Mouse (Mus musculus): ENCODE results near the gene Vmn1r32. TPM values are rescaled to one million over a fixed set of nuclear protein-coding genes. Genes with fewer than 3 reads are reported as not detected.

Vmn1r32 gene
- not detected in 2 replicates for total RNA-seq (2012; rRNA removed)
- not detected in 2 replicates for total RNA-seq (2014; rRNA removed)
- polyA plus RNA-seq (2012; ENCODE audit: insufficient read length, low read depth), result 0.10 and 0.14 TPM in 2 replicates

GRCm38 (mm10) chr6:66559996-66560395 is at the start of gene Vmn1r32:
Vmn1r32 (minus strand) TSS chr6:66560096.
- Histone ChIP-seq H3K79me2 (replicated peaks; ENCODE audit: control insufficient read depth, extremely low read depth, insufficient read depth, poor library complexity, severe bottlenecking) (no peaks in the 10 kb centered on the region), H3K9me3 (replicated peaks; ENCODE audit: low read length) (no peaks in the 10 kb centered on the region), H3K4me1 (ENCODE audit: control insufficient read depth in 1 of 2, insufficient read depth in 2 of 2) (no peaks in the 10 kb centered on the region), H3K27ac (ENCODE audit: insufficient read depth, low read depth) (no peak within 1 kb of the TSS), H3K27me3 (replicated peaks) (no peaks in the 10 kb centered on the region), H3K9ac (ENCODE audit: insufficient read depth, low read depth) (no peak within 1 kb of the TSS), H3K4me3 (replicated peaks in 1 of 3; ENCODE audit: low read depth in 2 of 3, low read length in 2 of 3, poor library complexity in 1 of 3) (no peak within 1 kb of the TSS), H3K4me2 (ENCODE audit: insufficient read depth, low read depth, poor library complexity, severe bottlenecking) (no peak within 1 kb of the TSS), H3K36me3 (replicated peaks in 1 of 2; ENCODE audit: control insufficient read depth in 1 of 2, insufficient read depth in 1 of 2, low read length in 1 of 2) (no peaks in the 10 kb centered on the region)
- dilution Hi-C loops (cut with MboI; ENCODE audit: extremely low pct_ligation_motif_present, extremely low pct_unique_long_range_greater_than_20kb, low sequenced_read_pairs) (no loop called here), in situ Hi-C loops (cut with MboI; ENCODE audit: low pct_ligation_motif_present, low pct_unique_long_range_greater_than_20kb, low sequenced_read_pairs) (no loop called here)
- TF ChIP-seq USF2 (conservative IDR thresholded peaks at IDR 0.05; ENCODE audit: low read depth, low read length), result no peak
- TF ChIP-seq NELFE (IDR thresholded peaks at IDR 0.05; ENCODE audit: low read depth, low read length), result no peak
- DNase-seq (ENCODE audit: extremely low read depth), result no peak

DNA sequence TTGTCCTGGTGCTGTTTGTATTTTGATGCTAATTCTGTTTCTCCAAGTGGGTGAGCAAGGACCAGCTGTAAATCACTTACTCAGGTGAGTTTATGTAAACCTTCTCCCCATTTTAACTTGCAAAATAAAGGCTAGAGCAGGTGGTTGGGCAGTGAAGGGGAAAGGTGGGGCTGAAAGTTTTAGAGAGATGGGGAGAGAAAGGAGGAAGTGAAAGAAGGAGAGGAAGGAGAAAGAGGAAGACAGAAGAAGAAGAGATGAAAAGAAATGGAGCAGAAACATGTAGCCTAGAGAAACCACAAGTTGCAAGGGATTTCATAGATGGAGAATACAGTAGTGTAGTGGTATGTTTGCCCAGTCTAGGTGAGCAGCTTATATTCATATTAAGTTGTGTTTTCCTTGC is 35.9 kb upstream of the Vmn1r32 start:
- TF ChIP-seq EP300 (IDR thresholded peaks at IDR 0.05; ENCODE audit: low read length) (peak; percentile 87), IRF4 (IDR thresholded peaks at IDR 0.05; ENCODE audit: low read depth, low read length) (peak; percentile 44; the same call in 1 of the 2 replicates), BHLHE40 (IDR thresholded peaks at IDR 0.05; ENCODE audit: low read depth, low read length) (0 out of 2 replicates have a peak, but pooled peaks have one; percentile 24), GABPA (IDR thresholded peaks at IDR 0.05; ENCODE audit: insufficient replicate concordance, low read depth, low read length) (no peak), MAFK (IDR thresholded peaks at IDR 0.05; ENCODE audit: insufficient replicate concordance, low read length) (no peak), SMC3 (IDR thresholded peaks at IDR 0.05; ENCODE audit: low read depth, low read length) (no peak), ZNF384 (IDR thresholded peaks at IDR 0.05; ENCODE audit: low read depth, low read length) (no peak)
- Histone ChIP-seq H3K9me3 (replicated peaks; ENCODE audit: low read length) (no peaks in the 10 kb centered on the region), H3K36me3 (replicated peaks in 1 of 2; ENCODE audit: control insufficient read depth in 1 of 2, insufficient read depth in 1 of 2, low read length in 1 of 2) (no peaks in the 10 kb centered on the region), H3K4me3 (replicated peaks in 1 of 3; ENCODE audit: low read depth in 2 of 3, low read length in 2 of 3, poor library complexity in 1 of 3) (no peak overlapping the region), H3K9ac (ENCODE audit: insufficient read depth, low read depth) (no peak overlapping the region), H3K4me1 (ENCODE audit: control insufficient read depth in 1 of 2, insufficient read depth in 2 of 2) (no peaks in the 10 kb centered on the region), H3K79me2 (replicated peaks; ENCODE audit: control insufficient read depth, extremely low read depth, insufficient read depth, poor library complexity, severe bottlenecking) (no peaks in the 10 kb centered on the region), H3K27ac (ENCODE audit: insufficient read depth, low read depth) (no peak overlapping the region), H3K4me2 (ENCODE audit: insufficient read depth, low read depth, poor library complexity, severe bottlenecking) (no peak overlapping the region), H3K27me3 (replicated peaks) (no peaks in the 10 kb centered on the region)
- in situ Hi-C loops (cut with MboI; ENCODE audit: low pct_ligation_motif_present, low pct_unique_long_range_greater_than_20kb, low sequenced_read_pairs), result no loop called here
- DNase-seq (ENCODE audit: extremely low read depth), result peak; percentile 51
- dilution Hi-C loops (cut with MboI; ENCODE audit: extremely low pct_ligation_motif_present, extremely low pct_unique_long_range_greater_than_20kb, low sequenced_read_pairs), result no loop called here

- TF ChIP-seq BHLHE40 (IDR thresholded peaks at IDR 0.05; ENCODE audit: low read depth, low read length) (peak; percentile 30; the same call in 1 of the 2 replicates), NELFE (IDR thresholded peaks at IDR 0.05; ENCODE audit: low read depth, low read length) (no peak), NRF1 (IDR thresholded peaks at IDR 0.05; ENCODE audit: low read depth, low read length) (no peak), IRF4 (IDR thresholded peaks at IDR 0.05; ENCODE audit: low read depth, low read length) (no peak), SMC3 (IDR thresholded peaks at IDR 0.05; ENCODE audit: low read depth, low read length) (no peak), JUND (conservative IDR thresholded peaks at IDR 0.05; ENCODE audit: low read depth, low read length) (no peak), PAX5 (IDR thresholded peaks at IDR 0.05; ENCODE audit: low read length) (no peak), EP300 (IDR thresholded peaks at IDR 0.05; ENCODE audit: low read length) (no peak), SIN3A (IDR thresholded peaks at IDR 0.05; ENCODE audit: low read length) (peak; percentile 57; the same call in 1 of the 2 replicates), CTCF (conservative IDR thresholded peaks at IDR 0.05 in 1 of 2, IDR thresholded peaks at IDR 0.05 in 1 of 2; ENCODE audit: low read depth in 2 of 2, low read length in 2 of 2) (no peak), ETS1 (conservative IDR thresholded peaks at IDR 0.05; ENCODE audit: low read depth, low read length) (no peak), USF1 (IDR thresholded peaks at IDR 0.05; ENCODE audit: low read depth, low read length) (no peak), ZNF384 (IDR thresholded peaks at IDR 0.05; ENCODE audit: low read depth, low read length) (no peak)
- peak overlapping the region; percentile 98; the same call in 1 of the 2 replicates for H3K4me2 ChIP-seq (ENCODE audit: insufficient read depth, low read depth, poor library complexity, severe bottlenecking)
- in situ Hi-C loops (cut with MboI; ENCODE audit: low pct_ligation_motif_present, low pct_unique_long_range_greater_than_20kb, low sequenced_read_pairs) (loop anchor here (25.0 kb wide), 1 partner anchor 874 kb away; the partner anchor contains the start of gene Ndnf), dilution Hi-C loops (cut with MboI; ENCODE audit: extremely low pct_ligation_motif_present, extremely low pct_unique_long_range_greater_than_20kb, low sequenced_read_pairs) (no loop called here)
- H3K27ac ChIP-seq (ENCODE audit: insufficient read depth, low read depth), result peak overlapping the region; percentile 73; the same call in 1 of the 2 replicates
- no peaks in the 10 kb centered on the region for H3K9me3 ChIP-seq (replicated peaks; ENCODE audit: low read length)
- H3K27me3 ChIP-seq (replicated peaks), result no peaks in the 10 kb centered on the region
- H3K4me1 ChIP-seq (ENCODE audit: control insufficient read depth in 1 of 2, insufficient read depth in 2 of 2), result peaks cover 0 to 12% of the 10 kb centered on the region in 2 experiments; a peak in 2 of 4 replicates
- H3K79me2 ChIP-seq (replicated peaks; ENCODE audit: control insufficient read depth, extremely low read depth, insufficient read depth, poor library complexity, severe bottlenecking), result peaks cover 21% of the 10 kb centered on the region
- H3K36me3 ChIP-seq (replicated peaks in 1 of 2; ENCODE audit: control insufficient read depth in 1 of 2, insufficient read depth in 1 of 2, low read length in 1 of 2), result peaks cover 10 to 23% of the 10 kb centered on the region in 2 experiments
- H3K9ac ChIP-seq (ENCODE audit: insufficient read depth, low read depth), result peak overlapping the region; percentile 41
- peak overlapping the region; percentile 80 to 92 (median 82) for H3K4me3 ChIP-seq (replicated peaks in 1 of 3; ENCODE audit: low read depth in 2 of 3, low read length in 2 of 3, poor library complexity in 1 of 3)
- DNase-seq (ENCODE audit: extremely low read depth), result no peak
Observed at GRCm38 (mm10) chr6:66535966-66536365, 23.9 kb downstream of the Vmn1r32 start.

Data from CH12.LX (cell line).